Mouse (Mus musculus): ENCODE measurements around the gene Slx1b. TPM values are rescaled to one million over a fixed set of nuclear protein-coding genes. Genes with fewer than 3 reads are reported as not detected.

Slx1b gene
- polyA plus RNA-seq, 1 experiment from 2014 or later: 4.8 TPM

DNA sequence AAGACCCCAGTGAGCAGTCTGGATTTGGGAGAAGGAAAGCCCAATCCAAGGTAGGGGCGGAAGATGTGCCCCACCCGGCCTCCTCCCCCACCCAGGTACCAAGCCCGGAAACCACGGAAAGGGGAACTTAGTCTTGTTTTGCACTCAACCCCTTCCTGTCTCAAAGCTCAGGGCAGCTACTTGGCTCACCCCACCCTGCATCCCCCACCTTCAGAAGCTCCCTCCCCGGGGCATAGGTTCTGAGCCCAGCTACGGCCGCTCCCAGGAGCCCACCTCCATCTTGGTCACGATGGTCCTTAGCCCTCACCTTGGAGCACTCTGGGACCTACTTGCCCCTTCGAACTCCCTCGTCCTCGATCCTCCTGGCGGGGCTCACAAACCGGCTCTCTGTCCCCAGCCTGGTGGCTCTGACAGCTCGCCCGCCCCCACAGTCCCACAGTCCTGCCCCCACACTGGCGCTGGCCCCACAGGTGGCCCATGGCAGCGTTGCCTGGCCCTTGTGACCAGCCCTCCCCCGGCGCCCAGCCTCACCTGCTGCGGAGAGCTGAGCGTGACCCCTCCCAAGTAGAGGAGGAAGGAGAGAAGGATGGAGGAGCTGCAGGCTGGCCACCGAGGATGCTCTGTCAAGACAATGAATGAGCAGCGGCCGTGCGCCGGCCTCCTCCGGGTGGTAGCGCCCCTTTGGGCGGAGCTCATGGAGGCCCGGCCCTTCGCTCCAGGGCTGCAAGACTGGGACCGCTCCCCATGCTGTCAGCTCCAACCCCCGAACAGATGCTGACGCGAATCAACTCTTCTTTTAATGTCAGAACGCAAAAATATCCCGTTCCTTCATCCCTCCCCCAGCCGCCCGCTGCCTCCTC is 8.8 kb upstream of the Slx1b start:
- Histone ChIP-seq H3K27ac (ENCODE audit: low read depth, low read length) (no peak overlapping the region), H3K36me3 (ENCODE audit: control insufficient read depth, insufficient read depth) (peaks cover 8% of the 10 kb centered on the region; the same call in 1 of the 2 replicates), H3K4me3 (ENCODE audit: low read depth, low read length) (peak overlapping the region; percentile 33), H3K4me1 (replicated peaks; ENCODE audit: control insufficient read depth, insufficient read depth, low read length) (no peaks in the 10 kb centered on the region), H3K9ac (ENCODE audit: low read depth, low read length) (no peak overlapping the region), H3K9me3 (ENCODE audit: control insufficient read depth) (no peaks in the 10 kb centered on the region), H3K4me2 (replicated peaks; ENCODE audit: low read depth) (peak overlapping the region; percentile 63), H3K27me3 (replicated peaks; ENCODE audit: control insufficient read depth, insufficient read depth, low read length) (peaks cover 13% of the 10 kb centered on the region; the same call in 1 of the 2 replicates)
- WGBS: 3% methylated on average over 38 of the region's 39 CpGs
- TF ChIP-seq CTCF (IDR thresholded peaks at IDR 0.05; ENCODE audit: low read depth): no peak
- peak; percentile 42 for ATAC-seq

DNA sequence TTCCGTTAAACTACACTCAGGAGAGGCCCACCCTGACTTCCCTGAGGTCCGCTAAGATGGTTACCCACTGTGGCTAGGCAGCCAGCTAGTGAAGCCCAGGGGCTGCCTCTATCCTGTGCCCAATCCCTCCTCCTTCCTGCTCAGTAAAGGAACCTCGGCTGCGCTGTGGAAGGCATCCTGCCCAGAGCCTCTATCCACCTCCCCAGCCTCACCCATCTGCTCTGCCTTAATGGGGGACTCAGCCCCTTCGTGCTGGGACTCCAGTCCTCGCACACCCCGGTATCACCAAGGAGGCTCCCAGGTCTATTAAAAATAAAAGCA is 8.1 kb upstream of the Slx1b start:
- Histone ChIP-seq H3K4me1 (replicated peaks; ENCODE audit: control insufficient read depth, insufficient read depth, low read length) (no peaks in the 10 kb centered on the region), H3K9me3 (ENCODE audit: control insufficient read depth) (no peaks in the 10 kb centered on the region), H3K27me3 (replicated peaks; ENCODE audit: control insufficient read depth, insufficient read depth, low read length) (peaks cover 13% of the 10 kb centered on the region; the same call in 1 of the 2 replicates), H3K4me3 (ENCODE audit: low read depth, low read length) (peak overlapping the region; percentile 33; the same call in 1 of the 2 replicates), H3K9ac (ENCODE audit: low read depth, low read length) (no peak overlapping the region), H3K27ac (ENCODE audit: low read depth, low read length) (no peak overlapping the region), H3K36me3 (ENCODE audit: control insufficient read depth, insufficient read depth) (peaks cover 8% of the 10 kb centered on the region; the same call in 1 of the 2 replicates), H3K4me2 (replicated peaks; ENCODE audit: low read depth) (0 out of 2 replicates have a peak overlapping the region, but pooled peaks have one; percentile 17)
- WGBS: 30% methylated on average over 7 of the region's 7 CpGs
- ATAC-seq: no peak
- no peak for TF ChIP-seq CTCF (IDR thresholded peaks at IDR 0.05; ENCODE audit: low read depth)

GRCm38 (mm10) chr7:126702861-126703756 is 7.5 kb upstream of the Slx1b start:
- TF ChIP-seq CTCF (IDR thresholded peaks at IDR 0.05; ENCODE audit: low read depth): no peak
- H3K36me3 ChIP-seq (ENCODE audit: control insufficient read depth, insufficient read depth): peaks cover 8% of the 10 kb centered on the region; the same call in 1 of the 2 replicates
- H3K9me3 ChIP-seq (ENCODE audit: control insufficient read depth): no peaks in the 10 kb centered on the region
- H3K27ac ChIP-seq (ENCODE audit: low read depth, low read length): no peak overlapping the region
- WGBS: 70% methylated on average over 12 of the region's 12 CpGs
- ATAC-seq: no peak
- H3K9ac ChIP-seq (ENCODE audit: low read depth, low read length): no peak overlapping the region
- peaks cover 13% of the 10 kb centered on the region; the same call in 1 of the 2 replicates for H3K27me3 ChIP-seq (replicated peaks; ENCODE audit: control insufficient read depth, insufficient read depth, low read length)
- H3K4me2 ChIP-seq (replicated peaks; ENCODE audit: low read depth): 0 out of 2 replicates have a peak overlapping the region, but pooled peaks have one; percentile 17
- H3K4me1 ChIP-seq (replicated peaks; ENCODE audit: control insufficient read depth, insufficient read depth, low read length): no peaks in the 10 kb centered on the region
- H3K4me3 ChIP-seq (ENCODE audit: low read depth, low read length): 0 out of 2 replicates have a peak overlapping the region, but pooled peaks have one; percentile 33

DNA sequence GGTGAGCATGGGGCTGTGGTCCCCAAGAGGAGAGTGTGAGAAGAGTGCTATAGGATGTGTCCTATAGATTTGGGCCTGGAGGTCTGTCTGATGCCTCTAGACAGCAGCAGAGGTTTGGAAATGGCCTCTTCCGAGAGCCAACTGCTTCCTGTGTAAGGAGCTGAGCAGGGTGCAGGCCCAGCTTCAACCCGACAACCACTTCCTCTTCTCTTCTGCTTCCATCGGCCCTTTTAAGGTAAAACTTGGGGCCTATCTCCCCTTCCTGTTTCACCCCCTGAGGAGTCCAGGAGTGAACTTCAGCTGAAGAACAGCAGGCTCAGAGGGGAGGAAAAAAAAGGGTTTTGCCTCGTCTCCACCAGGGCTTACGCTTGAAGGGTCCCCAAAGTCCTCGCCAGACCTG is 6.8 kb upstream of the Slx1b start:
- WGBS: 77% methylated on average over 6 of the region's 6 CpGs
- H3K4me2 ChIP-seq (replicated peaks; ENCODE audit: low read depth): no peak overlapping the region
- H3K27ac ChIP-seq (ENCODE audit: low read depth, low read length): no peak overlapping the region
- peaks cover 13% of the 10 kb centered on the region; the same call in 1 of the 2 replicates for H3K27me3 ChIP-seq (replicated peaks; ENCODE audit: control insufficient read depth, insufficient read depth, low read length)
- H3K4me1 ChIP-seq (replicated peaks; ENCODE audit: control insufficient read depth, insufficient read depth, low read length): no peaks in the 10 kb centered on the region
- H3K9ac ChIP-seq (ENCODE audit: low read depth, low read length): no peak overlapping the region
- peaks cover 8% of the 10 kb centered on the region; the same call in 1 of the 2 replicates for H3K36me3 ChIP-seq (ENCODE audit: control insufficient read depth, insufficient read depth)
- TF ChIP-seq CTCF (IDR thresholded peaks at IDR 0.05; ENCODE audit: low read depth): no peak
- no peaks in the 10 kb centered on the region for H3K9me3 ChIP-seq (ENCODE audit: control insufficient read depth)
- ATAC-seq: no peak
- no peak overlapping the region for H3K4me3 ChIP-seq (ENCODE audit: low read depth, low read length)

GRCm38 (mm10) chr7:126701559-126702357 is 6.2 kb upstream of the Slx1b start:
- TF ChIP-seq CTCF (IDR thresholded peaks at IDR 0.05; ENCODE audit: low read depth): no peak
- ATAC-seq: no peak
- WGBS: 65% methylated on average over 24 of the region's 24 CpGs
- Histone ChIP-seq H3K36me3 (ENCODE audit: control insufficient read depth, insufficient read depth) (peaks cover 8% of the 10 kb centered on the region; the same call in 1 of the 2 replicates), H3K4me3 (ENCODE audit: low read depth, low read length) (no peak overlapping the region), H3K4me1 (replicated peaks; ENCODE audit: control insufficient read depth, insufficient read depth, low read length) (peaks cover 2% of the 10 kb centered on the region; the same call in 1 of the 2 replicates), H3K27ac (ENCODE audit: low read depth, low read length) (no peak overlapping the region), H3K27me3 (replicated peaks; ENCODE audit: control insufficient read depth, insufficient read depth, low read length) (peaks cover 13% of the 10 kb centered on the region; the same call in 1 of the 2 replicates), H3K4me2 (replicated peaks; ENCODE audit: low read depth) (peak overlapping the region; percentile 44; the same call in 1 of the 2 replicates), H3K9me3 (ENCODE audit: control insufficient read depth) (no peaks in the 10 kb centered on the region), H3K9ac (ENCODE audit: low read depth, low read length) (no peak overlapping the region)
